Mouse (Mus musculus) intestine, embryonic 15.5 days (tissue): ENCODE measurements around the gene Aanat. TPM values are rescaled to one million over a fixed set of nuclear protein-coding genes. Genes with fewer than 3 reads are reported as not detected.

Source experiments
- ATAC-seq: fragments of 200-750 bp; cut with Nextera tagmentation; 2 replicates; pipeline ENCODE4 v1.8.0; 2017; ENCODE audit warnings: moderate TSS enrichment, moderate library complexity
- H3K27ac ChIP-seq: fragments of 300-500 bp; sonication (generic); 2 replicates; pipeline ENCODE4 v1.5.1; 2015; ENCODE audit warnings: mild to moderate bottlenecking, inconsistent platforms
- H3K27me3 ChIP-seq: fragments of 300-500 bp; sonication (generic); replicated peaks from 2 replicates; pipeline ENCODE4 v1.6.1; 2015; ENCODE audit warnings: inconsistent platforms
- H3K36me3 ChIP-seq: fragments of 300-500 bp; sonication (generic); 2 replicates; pipeline ENCODE4 v1.6.1; 2015; ENCODE audit warnings: inconsistent platforms
- H3K4me1 ChIP-seq: fragments of 300-500 bp; sonication (generic); replicated peaks from 2 replicates; pipeline ENCODE4 v1.6.1; 2015; ENCODE audit warnings: inconsistent platforms
- H3K4me2 ChIP-seq: fragments of 300-500 bp; sonication (generic); replicated peaks from 2 replicates; pipeline ENCODE4 v1.6.1; 2015; ENCODE audit warnings: mild to moderate bottlenecking, inconsistent platforms
- H3K4me3 ChIP-seq: fragments of 300-500 bp; sonication (generic); replicated peaks from 2 replicates; pipeline ENCODE4 v1.5.1; 2015; ENCODE audit warnings: inconsistent platforms
- H3K9ac ChIP-seq: fragments of 300-500 bp; sonication (generic); 2 replicates; pipeline ENCODE4 v1.6.1; 2015; ENCODE audit warnings: inconsistent platforms
- H3K9me3 ChIP-seq: fragments of 300-500 bp; sonication (generic); 2 replicates; pipeline ENCODE4 v1.6.1; 2016; ENCODE audit warnings: inconsistent platforms
- WGBS: fragments of 180-500 bp; shearing (Covaris S2); methylation state at CpG from one replicate; pipeline ENCODE4 v1.1.7; 2015; 5-methylcytosine and 5-hydroxymethylcytosine counted together
- polyA plus RNA-seq: library from polyadenylated mRNA; unstranded; fragments of >200 nt; fragmentation: Nextera tagmentation; extraction: Ambion mirVana; gene quantifications from 2 replicates; pipeline ENCODE4 v1.2.1, GENCODE M21; 2015

Gene Aanat
- polyA plus RNA-seq, 1 experiment from 2014 or later, result not detected

DNA sequence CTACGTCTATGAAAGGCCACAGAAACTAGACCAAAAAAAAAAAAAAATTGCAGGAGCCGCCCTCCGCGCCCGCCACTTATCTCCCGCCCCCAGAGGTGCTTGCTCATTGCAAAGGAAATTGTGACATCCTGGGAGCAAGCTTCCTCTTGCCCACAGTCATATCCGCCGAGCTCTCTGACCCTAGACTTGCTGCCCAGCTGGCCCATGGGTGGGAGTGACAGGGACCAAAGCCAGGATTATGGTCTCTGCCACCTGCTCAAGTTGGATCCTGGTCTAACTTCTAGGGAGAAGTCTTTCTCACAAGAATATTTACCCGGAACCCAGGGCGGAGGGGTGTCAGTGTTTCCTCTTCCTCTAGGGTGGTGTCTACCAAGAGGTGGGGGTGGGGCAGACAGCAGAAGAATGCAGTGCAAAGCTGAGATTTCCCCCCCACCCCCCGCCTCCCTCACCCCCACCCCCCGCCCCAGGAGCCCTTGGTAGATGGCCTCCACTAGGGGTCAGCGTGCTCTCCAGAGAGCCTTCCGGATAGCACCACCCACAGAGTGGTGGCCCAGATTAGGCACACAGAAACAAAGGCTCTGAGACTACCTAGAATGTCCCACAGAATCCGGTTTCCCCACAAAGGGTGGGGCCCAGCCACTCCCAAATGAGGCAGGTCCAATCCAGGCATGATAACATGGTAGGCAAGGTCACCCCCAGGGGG, 29.7 kb downstream of the Aanat start:
- H3K9me3 ChIP-seq, result no peaks in the 10 kb centered on the region
- H3K4me3 ChIP-seq, result no peak overlapping the region
- H3K9ac ChIP-seq, result no peak overlapping the region
- no peaks in the 10 kb centered on the region for H3K27me3 ChIP-seq
- peak overlapping the region; percentile 26 for H3K4me2 ChIP-seq
- no peaks in the 10 kb centered on the region for H3K36me3 ChIP-seq
- peak; percentile 63 for ATAC-seq
- peaks cover 34% of the 10 kb centered on the region for H3K4me1 ChIP-seq
- WGBS, result 36% methylated on average over 15 of the region's 15 CpGs
- H3K27ac ChIP-seq, result peak overlapping the region; percentile 54; the same call in 1 of the 2 replicates

DNA sequence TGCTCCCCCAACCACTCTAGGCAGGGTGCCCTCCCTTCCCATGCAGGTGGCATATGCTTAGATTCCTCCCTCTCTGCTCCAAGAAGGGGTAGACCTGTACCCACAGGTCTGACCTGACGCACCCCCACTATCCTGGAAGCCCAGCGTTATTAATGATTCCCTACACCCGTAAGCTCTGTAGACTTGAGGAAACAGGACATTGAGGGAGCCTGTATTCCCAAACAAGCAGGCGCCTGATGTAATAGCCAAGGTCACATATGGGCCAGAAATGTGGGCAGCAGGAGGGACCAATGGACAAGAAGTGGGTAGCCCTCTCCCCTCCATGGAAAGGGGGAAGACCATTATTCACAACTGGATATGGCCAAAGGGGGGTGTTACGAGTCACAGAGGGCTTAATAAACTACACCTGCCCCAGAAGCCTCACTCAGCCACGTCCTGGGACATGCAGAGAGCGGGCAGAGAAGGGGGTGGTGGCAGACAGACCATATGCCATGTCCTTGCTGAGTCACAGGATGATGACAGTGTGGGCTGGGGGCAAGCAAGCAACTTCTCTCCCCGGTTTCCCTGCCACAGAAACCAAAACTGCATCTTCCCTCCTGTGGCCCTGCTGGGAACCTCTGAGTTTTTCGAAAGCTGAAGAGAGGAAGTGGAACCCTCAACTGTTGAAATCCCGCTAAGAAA, 30.3 kb downstream of the Aanat start:
- no peak overlapping the region for H3K4me3 ChIP-seq
- H3K9ac ChIP-seq, result no peak overlapping the region
- H3K27ac ChIP-seq, result peak overlapping the region; percentile 54; the same call in 1 of the 2 replicates
- no peaks in the 10 kb centered on the region for H3K36me3 ChIP-seq
- no peaks in the 10 kb centered on the region for H3K9me3 ChIP-seq
- WGBS, result 74% methylated on average over 10 of the region's 10 CpGs
- no peak for ATAC-seq
- peak overlapping the region; percentile 26 for H3K4me2 ChIP-seq
- H3K4me1 ChIP-seq, result peaks cover 40% of the 10 kb centered on the region
- no peaks in the 10 kb centered on the region for H3K27me3 ChIP-seq

DNA sequence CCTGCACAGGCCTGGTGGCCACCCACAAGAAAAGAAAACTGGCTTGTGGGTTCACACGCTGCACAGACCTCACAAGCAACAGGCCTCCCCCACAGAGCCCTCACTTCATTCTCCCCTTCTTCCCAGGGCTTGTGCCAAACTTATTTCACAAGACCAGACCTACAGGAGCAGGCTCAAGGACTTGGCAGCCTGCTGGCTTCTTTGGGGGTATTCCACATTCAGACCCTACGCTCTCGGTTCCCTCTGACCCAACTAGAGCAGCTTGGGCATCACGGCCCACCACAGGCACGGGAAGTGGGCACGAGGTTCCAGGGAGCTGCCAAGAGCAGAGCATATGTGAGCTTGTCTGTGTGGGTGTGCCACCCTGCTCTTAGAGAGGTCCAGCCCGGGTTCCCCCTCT, 31.4 kb downstream of the Aanat start:
- H3K27ac ChIP-seq, result no peak overlapping the region; the same call in 1 of the 2 replicates
- no peaks in the 10 kb centered on the region for H3K9me3 ChIP-seq
- 85% methylated on average over 7 of the region's 7 CpGs for WGBS
- no peaks in the 10 kb centered on the region for H3K36me3 ChIP-seq
- no peaks in the 10 kb centered on the region for H3K27me3 ChIP-seq
- no peak overlapping the region for H3K4me3 ChIP-seq
- no peak overlapping the region for H3K4me2 ChIP-seq
- H3K4me1 ChIP-seq, result peaks cover 49% of the 10 kb centered on the region
- H3K9ac ChIP-seq, result no peak overlapping the region
- ATAC-seq, result no peak

DNA sequence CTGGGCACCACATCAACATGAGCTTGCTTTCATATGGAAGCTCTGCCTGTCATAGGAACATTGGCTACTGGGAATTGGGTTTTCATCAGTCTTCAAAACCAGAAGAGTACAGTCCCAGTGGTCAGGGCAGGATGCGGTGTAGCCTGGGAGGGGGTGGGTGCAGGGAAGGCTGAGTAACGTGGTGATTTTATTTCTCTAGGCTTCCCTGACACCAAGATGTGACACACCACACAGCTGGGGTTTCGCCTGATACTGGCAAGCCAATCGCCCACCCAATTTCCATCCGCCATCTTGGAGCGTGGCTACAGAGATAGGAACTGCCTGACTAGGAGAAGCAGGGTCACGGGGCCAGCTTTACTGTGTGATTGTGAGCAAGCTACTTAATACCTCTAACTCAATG, 32.4 kb downstream of the Aanat start:
- H3K4me3 ChIP-seq, result no peak overlapping the region
- no peak overlapping the region for H3K9ac ChIP-seq
- no peaks in the 10 kb centered on the region for H3K9me3 ChIP-seq
- no peaks in the 10 kb centered on the region for H3K36me3 ChIP-seq
- WGBS, result 89% methylated on average over 7 of the region's 7 CpGs
- ATAC-seq, result no peak
- no peak overlapping the region for H3K27ac ChIP-seq
- no peak overlapping the region for H3K4me2 ChIP-seq
- H3K4me1 ChIP-seq, result peaks cover 59% of the 10 kb centered on the region
- no peaks in the 10 kb centered on the region for H3K27me3 ChIP-seq

- H3K9ac ChIP-seq, result no peak overlapping the region
- no peaks in the 10 kb centered on the region for H3K9me3 ChIP-seq
- peaks cover 63% of the 10 kb centered on the region for H3K4me1 ChIP-seq
- no peak overlapping the region for H3K4me3 ChIP-seq
- no peaks in the 10 kb centered on the region for H3K27me3 ChIP-seq
- no peak overlapping the region for H3K27ac ChIP-seq
- ATAC-seq, result no peak
- WGBS, result 81% methylated on average over 7 of the region's 7 CpGs
- H3K4me2 ChIP-seq, result no peak overlapping the region
- no peaks in the 10 kb centered on the region for H3K36me3 ChIP-seq
Observed at GRCm38 (mm10) chr11:116619156-116619555, 32.9 kb downstream of the Aanat start.

DNA sequence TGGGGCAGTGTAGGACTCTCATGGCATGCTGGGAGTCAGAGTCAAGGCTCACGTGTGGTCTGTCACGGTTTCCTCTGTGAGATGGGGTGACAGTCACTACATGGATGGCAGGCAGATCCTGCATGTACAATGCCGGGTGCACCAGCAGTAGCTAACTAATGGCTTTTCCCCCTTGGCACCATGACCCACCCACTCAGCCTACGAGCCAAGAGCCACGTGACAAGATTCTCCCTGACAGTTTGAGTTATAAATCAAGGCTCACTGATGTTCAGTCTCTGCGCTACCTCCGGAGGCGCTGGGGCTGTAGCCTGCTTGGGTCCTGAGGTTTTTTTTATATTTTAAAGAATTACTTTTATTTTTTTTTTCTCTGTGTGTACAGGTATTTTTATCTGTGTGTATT, 33.3 kb downstream of the Aanat start:
- Histone ChIP-seq H3K4me3 (no peak overlapping the region), H3K27ac (no peak overlapping the region), H3K36me3 (no peaks in the 10 kb centered on the region), H3K4me1 (peaks cover 65% of the 10 kb centered on the region), H3K9me3 (no peaks in the 10 kb centered on the region), H3K9ac (no peak overlapping the region), H3K27me3 (no peaks in the 10 kb centered on the region), H3K4me2 (no peak overlapping the region)
- WGBS, result 46% methylated on average over 8 of the region's 8 CpGs
- ATAC-seq, result no peak

DNA sequence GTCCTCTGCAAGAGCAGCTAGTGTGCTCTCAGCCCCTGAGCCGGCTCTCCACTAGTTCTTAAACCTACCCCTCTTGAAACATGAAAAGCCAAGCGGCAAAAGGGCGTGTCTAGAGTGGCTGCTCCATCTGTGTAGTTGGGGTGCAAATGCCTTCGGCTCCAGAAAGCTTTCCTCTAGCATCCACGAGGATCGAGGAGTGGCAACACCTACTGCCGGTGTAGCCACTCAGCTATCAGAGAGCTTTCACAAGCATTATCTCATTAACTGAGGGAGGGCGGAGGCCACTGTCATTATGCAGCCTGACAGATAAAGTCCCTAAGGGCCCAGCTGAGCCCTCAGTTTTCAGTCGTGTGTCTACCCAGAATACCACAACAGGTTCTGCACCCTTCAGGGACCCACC, 33.8 kb downstream of the Aanat start:
- Histone ChIP-seq H3K9ac (no peak overlapping the region), H3K36me3 (no peaks in the 10 kb centered on the region), H3K4me1 (peaks cover 69% of the 10 kb centered on the region), H3K4me2 (0 out of 2 replicates have a peak overlapping the region, but pooled peaks have one; percentile 10), H3K9me3 (no peaks in the 10 kb centered on the region), H3K27me3 (no peaks in the 10 kb centered on the region), H3K27ac (no peak overlapping the region), H3K4me3 (no peak overlapping the region)
- 34% methylated on average over 9 of the region's 9 CpGs for WGBS
- ATAC-seq, result no peak

GRCm38 (mm10) chr11:116620559-116621253, 34.5 kb downstream of the Aanat start:
- Histone ChIP-seq H3K27ac (peak overlapping the region; percentile 34; the same call in 1 of the 2 replicates), H3K4me1 (peaks cover 64% of the 10 kb centered on the region), H3K4me3 (no peak overlapping the region), H3K9me3 (no peaks in the 10 kb centered on the region), H3K4me2 (0 out of 2 replicates have a peak overlapping the region, but pooled peaks have one; percentile 10), H3K27me3 (no peaks in the 10 kb centered on the region), H3K9ac (no peak overlapping the region), H3K36me3 (no peaks in the 10 kb centered on the region)
- 78% methylated on average over 10 of the region's 10 CpGs for WGBS
- ATAC-seq, result no peak

- H3K36me3 ChIP-seq, result no peaks in the 10 kb centered on the region
- peak overlapping the region; percentile 34 for H3K27ac ChIP-seq
- H3K27me3 ChIP-seq, result no peaks in the 10 kb centered on the region
- H3K4me3 ChIP-seq, result no peak overlapping the region
- 41% methylated on average over 6 of the region's 6 CpGs for WGBS
- H3K9me3 ChIP-seq, result no peaks in the 10 kb centered on the region
- 0 out of 2 replicates have a peak overlapping the region, but pooled peaks have one; percentile 19 for H3K4me2 ChIP-seq
- no peak overlapping the region for H3K9ac ChIP-seq
- ATAC-seq, result peak; percentile 3; the same call in 1 of the 2 replicates
- peaks cover 58% of the 10 kb centered on the region for H3K4me1 ChIP-seq
Observed at GRCm38 (mm10) chr11:116621258-116621704, 35.0 kb downstream of the Aanat start.

GRCm38 (mm10) chr11:116623281-116624124, 37.3 kb downstream of the Aanat start:
- H3K27me3 ChIP-seq, result no peaks in the 10 kb centered on the region
- peak; percentile 59 for ATAC-seq
- H3K36me3 ChIP-seq, result no peaks in the 10 kb centered on the region
- no peaks in the 10 kb centered on the region for H3K9me3 ChIP-seq
- H3K4me3 ChIP-seq, result peak overlapping the region; percentile 82
- H3K9ac ChIP-seq, result peak overlapping the region; percentile 67
- H3K27ac ChIP-seq, result peak overlapping the region; percentile 63
- WGBS, result 8% methylated on average over 40 of the region's 40 CpGs
- H3K4me2 ChIP-seq, result peak overlapping the region; percentile 92
- H3K4me1 ChIP-seq, result peaks cover 50% of the 10 kb centered on the region

- peak overlapping the region; percentile 82 for H3K4me3 ChIP-seq
- peaks cover 47% of the 10 kb centered on the region for H3K4me1 ChIP-seq
- no peaks in the 10 kb centered on the region for H3K27me3 ChIP-seq
- peak overlapping the region; percentile 63 for H3K27ac ChIP-seq
- peak overlapping the region; percentile 67 for H3K9ac ChIP-seq
- H3K36me3 ChIP-seq, result no peaks in the 10 kb centered on the region
- no peaks in the 10 kb centered on the region for H3K9me3 ChIP-seq
- H3K4me2 ChIP-seq, result peak overlapping the region; percentile 92
- 12% methylated on average over 42 of the region's 42 CpGs for WGBS
- peak; percentile 84 for ATAC-seq
Observed at GRCm38 (mm10) chr11:116624131-116624832, 38.0 kb downstream of the Aanat start.
